ENCODE assay signal across 9 mouse cellular contexts in the genomic region with DNA sequence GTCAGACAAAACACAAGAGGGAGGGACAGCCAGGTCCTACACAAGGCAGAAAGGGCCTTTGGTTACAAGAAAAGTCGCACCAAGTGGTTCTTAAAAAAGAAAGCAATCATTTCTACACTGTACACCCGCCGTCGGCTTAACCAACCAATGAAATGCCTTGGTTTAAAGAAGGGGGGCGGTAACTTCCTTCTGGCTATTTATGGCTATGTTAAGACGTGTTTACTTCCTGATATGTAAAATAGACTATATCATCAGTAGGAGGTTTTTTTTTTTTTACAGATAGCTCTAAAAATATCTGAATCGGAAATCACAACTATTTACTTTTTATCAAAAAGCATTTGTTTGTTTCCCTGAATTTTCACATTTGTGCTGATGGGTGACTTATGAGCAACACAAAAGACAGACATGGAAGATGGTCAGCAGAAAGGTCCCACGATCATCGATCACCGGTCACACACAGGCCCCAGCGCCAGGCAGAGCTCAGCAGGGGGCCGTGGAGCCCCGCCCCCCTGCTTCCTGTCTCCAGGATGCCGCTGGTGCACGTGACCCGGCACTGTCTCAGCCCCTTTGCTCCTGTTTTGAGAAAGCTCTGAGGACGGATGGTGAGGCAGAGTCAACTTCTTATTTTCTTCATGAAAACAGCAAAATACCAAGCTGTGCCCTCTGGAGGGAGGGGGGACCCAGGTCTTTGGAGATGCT. TPM values are rescaled to one million over a fixed set of nuclear protein-coding genes. Genes with fewer than 3 reads are reported as not detected.
DNase-seq lines count a peak whose midpoint lies in the region; ATAC-seq and TF ChIP-seq lines count a peak whose summit lies in the region.
"Had no signal": no experiment of that assay in that cellular context is flagged by ENCODE, and none has a peak within 500 bp of the region (broad histone marks: within the 10 kb centered on the region; RNA-seq: fewer than 3 reads in every experiment).

No protein-coding gene starts in this region.

- ATAC-seq in kidney, embryonic 16.5 days (ENCODE audit: low FRiP score, low TSS enrichment) = no peak
- ATAC-seq in heart, embryonic 13.5 days (ENCODE audit: extremely low read depth, insufficient number of reproducible peaks, low FRiP score, low TSS enrichment) = no peak
- peak; percentile 61; the same call in 1 of the 2 replicates for ATAC-seq in lung, embryonic 16.5 days (ENCODE audit: low read depth)

- no peaks in the 10 kb centered on the region for H3K4me1 ChIP-seq in kidney, embryonic 16.5 days (ENCODE audit: insufficient read depth, low read length)
- H3K4me1 ChIP-seq in heart, embryonic 13.5 days = peaks cover 6% of the 10 kb centered on the region
- no peaks in the 10 kb centered on the region for H3K4me1 ChIP-seq in lung, embryonic 16.5 days (replicated peaks; ENCODE audit: control insufficient read depth, insufficient read depth, low read length)
- peaks cover 7% of the 10 kb centered on the region for H3K4me1 ChIP-seq in thymus, adult 2 months (replicated peaks; ENCODE audit: control insufficient read depth, insufficient read depth, low read length)

- H3K4me3 ChIP-seq in kidney, embryonic 16.5 days (ENCODE audit: low read length) = no peak overlapping the region
- no peak overlapping the region for H3K4me3 ChIP-seq in heart, embryonic 13.5 days
- no peak overlapping the region for H3K4me3 ChIP-seq in lung, embryonic 16.5 days (ENCODE audit: low read length)
- peak overlapping the region; percentile 42 for H3K4me3 ChIP-seq in thymus, adult 2 months (ENCODE audit: control insufficient read depth, insufficient read depth, low read length)
- H3K4me3 ChIP-seq: limb, embryonic 12.5 days had no signal

- no peak overlapping the region for H3K27ac ChIP-seq in kidney, embryonic 16.5 days (ENCODE audit: low read length)
- H3K27ac ChIP-seq in heart, embryonic 13.5 days (replicated peaks) = no peak overlapping the region
- no peak overlapping the region for H3K27ac ChIP-seq in lung, embryonic 16.5 days (ENCODE audit: low read length)
- H3K27ac ChIP-seq in thymus, adult 2 months (ENCODE audit: control insufficient read depth, insufficient read depth, low read length) = peak overlapping the region; percentile 26; the same call in 1 of the 2 replicates
- H3K27ac ChIP-seq: limb, embryonic 12.5 days had no signal

- peak; percentile 40 for DNase-seq in kidney, adult 11 months
- DNase-seq in thymus, adult 2 months = peak; percentile 84
- DNase-seq in gastrocnemius, adult 18-20 months (ENCODE audit: low spot score) = no peak
- no peak for DNase-seq in right cerebral cortex, postnatal 25 days
- no peak for DNase-seq in left cerebral cortex, adult 11 months (ENCODE audit: low spot score)

- WGBS in kidney, embryonic 16.5 days = 66% methylated on average over 17 of the region's 17 CpGs
- 59% methylated on average over 17 of the region's 17 CpGs for WGBS in heart, embryonic 13.5 days
- WGBS in lung, embryonic 16.5 days = 54% methylated on average over 17 of the region's 17 CpGs
- 6% methylated on average over 17 of the region's 17 CpGs for WGBS in thymus, adult 2 months

- H3K9me3 ChIP-seq in kidney, embryonic 16.5 days (ENCODE audit: low read length) = no peaks in the 10 kb centered on the region
- H3K9me3 ChIP-seq in heart, embryonic 13.5 days = no peaks in the 10 kb centered on the region
- H3K9me3 ChIP-seq in lung, embryonic 16.5 days (ENCODE audit: control insufficient read depth, low read length) = peaks cover under 1% of the 10 kb centered on the region; the same call in 1 of the 2 replicates

- no peaks in the 10 kb centered on the region; the same call in 1 of the 2 replicates for H3K36me3 ChIP-seq in kidney, embryonic 16.5 days (ENCODE audit: insufficient read depth, low read length)
- no peaks in the 10 kb centered on the region for H3K36me3 ChIP-seq in heart, embryonic 13.5 days
- no peaks in the 10 kb centered on the region for H3K36me3 ChIP-seq in lung, embryonic 16.5 days (ENCODE audit: control insufficient read depth, insufficient read depth, low read length)
- no peaks in the 10 kb centered on the region for H3K36me3 ChIP-seq in thymus, adult 2 months (ENCODE audit: control insufficient read depth, insufficient read depth, low read length)
- H3K36me3 ChIP-seq: limb, embryonic 12.5 days had no signal

- H3K27me3 ChIP-seq in kidney, embryonic 16.5 days (ENCODE audit: insufficient read depth, low read length) = no peaks in the 10 kb centered on the region
- peaks cover 19% of the 10 kb centered on the region for H3K27me3 ChIP-seq in heart, embryonic 13.5 days (replicated peaks)
- no peaks in the 10 kb centered on the region; the same call in 1 of the 2 replicates for H3K27me3 ChIP-seq in lung, embryonic 16.5 days (ENCODE audit: control insufficient read depth, insufficient read depth, low read depth, low read length)
- no peaks in the 10 kb centered on the region for H3K27me3 ChIP-seq in thymus, adult 2 months (ENCODE audit: control insufficient read depth, insufficient read depth, low read length)
- H3K27me3 ChIP-seq: limb, embryonic 12.5 days had no signal

- no peak for TF ChIP-seq CTCF in thymus, adult 2 months (IDR thresholded peaks at IDR 0.05; ENCODE audit: borderline replicate concordance, control insufficient read depth, extremely low read depth, insufficient read depth, low read length, poor library complexity)

- TF ChIP-seq POLR2A in thymus, adult 2 months (IDR thresholded peaks at IDR 0.05; ENCODE audit: control insufficient read depth, extremely low read depth, insufficient read depth, low read length, poor library complexity) = no peak

- H3K9ac ChIP-seq in kidney, embryonic 16.5 days (replicated peaks; ENCODE audit: low read length) = no peak overlapping the region
- H3K9ac ChIP-seq in heart, embryonic 13.5 days = no peak overlapping the region
- H3K9ac ChIP-seq in lung, embryonic 16.5 days (ENCODE audit: low read length) = no peak overlapping the region
- H3K9ac ChIP-seq: limb, embryonic 12.5 days had no signal

- H3K4me2 ChIP-seq in kidney, embryonic 16.5 days (replicated peaks; ENCODE audit: low read depth, low read length) = no peak overlapping the region
- H3K4me2 ChIP-seq in heart, embryonic 13.5 days = peak overlapping the region; percentile 44
- peak overlapping the region; percentile 39 for H3K4me2 ChIP-seq in lung, embryonic 16.5 days (ENCODE audit: low read depth, low read length)
- H3K4me2 ChIP-seq: limb, embryonic 12.5 days had no signal

RNA-seq across cellular contexts. Expression of a gene that starts 39.1 kb away (rescaled TPM):
- polyA plus RNA-seq in kidney, embryonic 16.5 days (2015; fragmentation: Nextera tagmentation; extraction: Ambion mirVana) = 11.8 TPM in 2 replicates
- polyA plus RNA-seq in heart, embryonic 13.5 days (2015; fragmentation: Nextera tagmentation; extraction: Ambion mirVana) = 5.1 and 6.3 TPM in 2 replicates
- polyA plus RNA-seq in lung, embryonic 16.5 days (2015; fragmentation: Nextera tagmentation; extraction: Ambion mirVana) = 8.9 and 10.0 TPM in 2 replicates
- 46.0 and 46.9 TPM in 2 replicates for polyA plus RNA-seq in thymus, adult 2 months (2012; rRNA removed)
- total RNA-seq in gastrocnemius, adult 18-20 months (2021) = 10 to 100 TPM; 25.7 to 26.8 TPM

Comparison
In these comparisons a context has a peak if more than half of its experiments do, and no peak if none do; other contexts are left out.
1. DNase-seq: peak in kidney, adult 11 months (single experiment) and thymus, adult 2 months (single experiment); none in gastrocnemius, adult 18-20 months (single experiment), right cerebral cortex, postnatal 25 days (single experiment) and left cerebral cortex, adult 11 months (single experiment).